Mouse (Mus musculus) mouse embryonic stem cell (cell line): ENCODE data around the gene Rora.

Source experiments
- in situ Hi-C, 2 experiments: fragments of 300-500 bp; cut with MboI; formaldehyde crosslinking; loops; 1 replicate in 1 of 2; 3 replicates in 1 of 2; pipeline ENCODE4 v1.14.3; 2019 to 2020; ENCODE audit warnings: low sequenced_read_pairs in 2 of 2, low pct_unique_long_range_greater_than_20kb in 1 of 2, mixed read lengths in 1 of 2; ENCODE audit not compliant: unreplicated experiment in 1 of 2

Rora gene

GRCm38 (mm10) chr9:68731438-68731837 lies 77.9 kb downstream of the Rora start:
- in situ Hi-C loops: loop anchor here in 1 of 2 experiments (25.0 kb wide), 1 partner anchor 719 kb away; no protein-coding TSS in a partner anchor

DNA sequence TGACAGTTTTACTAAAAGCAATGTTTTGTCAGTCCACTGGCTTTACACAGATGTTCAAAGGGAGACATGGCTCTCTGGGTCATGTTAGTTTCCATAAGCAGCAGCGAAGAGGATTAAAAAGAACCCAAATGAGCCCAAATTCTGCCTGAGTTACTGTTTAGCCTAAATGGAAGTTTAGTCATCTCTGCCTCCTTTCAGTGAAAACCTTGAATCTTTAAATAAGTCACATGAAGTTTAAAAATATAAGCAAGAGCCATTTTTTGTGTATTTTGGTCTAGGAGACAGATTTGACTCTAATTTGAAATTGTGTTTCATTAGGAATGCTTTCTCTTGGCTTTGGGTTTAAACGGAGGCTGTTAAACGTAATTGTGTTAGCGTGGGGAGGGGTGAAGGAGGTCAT lies 79.3 kb downstream of the Rora start:
- in situ Hi-C loops: loop anchor here in 1 of 2 experiments (25.0 kb wide), 1 partner anchor 721 kb away; no protein-coding TSS in a partner anchor

DNA sequence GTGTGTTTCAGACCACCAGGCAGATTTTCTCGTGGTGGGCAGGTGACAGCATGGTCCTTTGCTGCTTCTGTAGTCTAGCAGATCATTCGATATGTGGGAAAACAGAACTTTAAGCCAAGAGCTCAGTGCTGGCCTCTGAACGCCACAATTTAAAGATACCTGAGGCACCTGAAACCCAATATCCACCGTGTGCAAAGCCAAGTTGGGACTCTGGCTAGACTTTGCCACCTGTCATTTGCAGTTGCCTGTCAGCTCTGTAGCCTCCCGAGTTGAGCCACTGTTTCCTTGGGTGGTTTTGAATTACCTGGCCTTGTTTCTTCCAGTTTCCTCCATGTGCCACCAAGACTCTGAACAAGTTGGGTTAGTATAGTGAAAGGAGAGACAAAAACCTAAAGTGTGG lies 82.3 kb downstream of the Rora start:
- in situ Hi-C loops: loop anchor here in 1 of 2 experiments (25.0 kb wide), 1 partner anchor 724 kb away; no protein-coding TSS in a partner anchor

- in situ Hi-C loops: loop anchor here in 1 of 2 experiments (25.0 kb wide), 1 partner anchor 725 kb away; no protein-coding TSS in a partner anchor
Observed at GRCm38 (mm10) chr9:68737197-68737736, 83.7 kb downstream of the Rora start.

DNA sequence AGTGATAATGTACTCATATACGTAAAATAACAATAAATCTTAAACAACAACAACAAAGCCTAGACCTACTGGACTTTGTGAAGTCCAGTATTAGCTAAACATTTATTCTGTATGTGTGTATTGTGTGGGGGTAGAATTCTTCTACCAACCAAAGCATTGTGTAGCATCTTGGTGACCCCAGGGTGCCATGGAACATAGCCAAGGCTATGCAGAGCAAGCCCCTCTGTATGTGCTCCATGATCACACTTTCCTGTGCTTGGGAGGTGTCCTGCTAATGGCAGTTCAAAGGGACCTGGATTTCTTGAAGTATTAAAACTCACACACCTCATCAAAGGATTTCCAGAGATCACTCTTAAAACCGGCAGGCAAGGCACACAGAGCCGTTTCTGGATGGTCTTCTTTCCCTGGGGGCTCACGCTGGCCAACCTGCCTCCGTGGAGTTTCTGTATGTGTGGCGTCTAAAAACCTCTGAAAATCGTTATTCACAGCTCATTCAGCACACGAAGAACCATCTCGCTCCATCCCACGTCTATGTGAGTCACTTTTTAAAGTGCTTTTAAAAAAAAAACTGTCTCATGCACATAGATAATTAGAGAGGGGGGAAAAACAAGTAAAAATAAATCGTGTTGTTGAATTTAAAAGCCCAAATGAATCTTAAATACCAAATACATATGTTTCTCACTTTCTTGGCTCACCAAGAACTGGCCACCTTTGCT lies 92.5 kb downstream of the Rora start:
- in situ Hi-C loops: loop anchor here in 1 of 2 experiments (25.0 kb wide), 1 partner anchor 734 kb away; no protein-coding TSS in a partner anchor

- in situ Hi-C loops: no loop called here
Observed at GRCm38 (mm10) chr9:68756976-68757375, 103.4 kb downstream of the Rora start.

- in situ Hi-C loops: no loop called here
Observed at GRCm38 (mm10) chr9:68759324-68759723, 105.7 kb downstream of the Rora start.

- in situ Hi-C loops: no loop called here
Observed at GRCm38 (mm10) chr9:68760329-68760728, 106.7 kb downstream of the Rora start.

GRCm38 (mm10) chr9:68760876-68761275 lies 107.3 kb downstream of the Rora start:
- in situ Hi-C loops: no loop called here

GRCm38 (mm10) chr9:68761672-68762071 lies 108.1 kb downstream of the Rora start:
- in situ Hi-C loops: no loop called here

DNA sequence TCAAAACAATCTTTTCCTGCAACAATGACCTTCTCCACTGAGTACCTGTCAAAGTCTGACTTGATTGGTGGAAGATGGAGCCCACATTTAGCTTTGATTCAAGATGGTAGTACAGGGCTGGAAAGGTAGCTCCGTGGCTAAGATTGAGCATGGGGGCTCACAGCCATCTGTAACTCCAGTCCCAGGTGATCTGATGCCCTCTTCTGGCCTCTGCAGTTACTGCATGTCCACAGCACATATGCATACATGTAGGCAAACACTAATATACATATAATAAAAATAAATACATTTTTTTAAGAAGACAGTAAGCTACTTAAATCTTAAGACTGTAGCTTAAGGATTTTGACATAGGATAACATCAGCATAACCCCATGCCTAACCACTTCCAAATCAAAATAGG lies 112.0 kb downstream of the Rora start:
- in situ Hi-C loops: no loop called here

GRCm38 (mm10) chr9:68769638-68770037 lies 116.1 kb downstream of the Rora start:
- in situ Hi-C loops: no loop called here

- in situ Hi-C loops: no loop called here
Observed at GRCm38 (mm10) chr9:68771383-68771782, 117.8 kb downstream of the Rora start.

GRCm38 (mm10) chr9:68773770-68774169 lies 120.2 kb downstream of the Rora start:
- in situ Hi-C loops: no loop called here

- in situ Hi-C loops: no loop called here
Observed at GRCm38 (mm10) chr9:68782011-68782410, 128.4 kb downstream of the Rora start.

DNA sequence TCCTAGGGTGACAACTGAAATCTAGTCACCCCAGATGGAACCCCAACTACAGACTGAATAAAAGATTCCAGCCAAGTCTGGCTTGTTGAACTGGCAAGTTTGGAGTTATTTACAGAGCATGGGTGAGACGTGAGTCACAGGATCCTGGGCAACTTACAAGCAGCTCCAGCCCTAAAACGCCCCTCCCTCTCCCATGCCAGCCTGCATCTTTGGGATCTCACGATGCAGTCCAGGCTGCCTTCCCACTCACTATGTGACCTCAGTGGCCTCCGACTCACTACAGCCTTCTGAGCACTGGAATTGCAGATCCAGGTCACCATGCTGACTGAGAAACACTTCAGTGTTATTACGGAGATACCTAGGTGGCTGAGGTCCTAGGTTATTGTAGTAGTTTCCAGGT lies 129.0 kb downstream of the Rora start:
- in situ Hi-C loops: no loop called here

DNA sequence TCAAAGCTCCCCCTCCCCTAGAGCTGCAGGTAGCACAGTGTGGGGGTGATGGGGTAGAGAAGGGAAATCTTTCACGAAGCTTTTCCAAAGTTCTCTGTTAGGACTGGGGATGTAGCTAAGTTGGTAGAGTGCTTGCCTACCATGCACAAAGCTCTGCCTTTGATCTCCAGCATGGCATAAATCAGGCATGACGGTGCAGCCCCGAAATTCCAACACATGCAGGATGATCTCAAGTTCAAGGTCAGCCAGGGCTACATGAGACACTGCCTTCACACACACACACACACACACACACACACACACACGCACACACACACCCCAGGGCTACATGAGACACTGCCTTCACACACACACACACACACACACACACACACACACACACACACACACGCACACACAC lies 129.7 kb downstream of the Rora start:
- in situ Hi-C loops: no loop called here

- in situ Hi-C loops: no loop called here
Observed at GRCm38 (mm10) chr9:68786614-68787293, 133.2 kb downstream of the Rora start.

- in situ Hi-C loops: no loop called here
Observed at GRCm38 (mm10) chr9:68787665-68788064, 134.1 kb downstream of the Rora start.
